Mouse (Mus musculus) ES-E14 (cell line): ENCODE data around the gene Hnrnpa3. TPM values are rescaled to one million over a fixed set of nuclear protein-coding genes. Genes with fewer than 3 reads are reported as not detected.
"Not testable (repeated sequence)": the region's sequence is repeated elsewhere in the genome, so short reads cannot be mapped to it uniquely, and the experiment has no call there.

Source experiments
- DNase-seq: peaks from one replicate; pipeline ENCODE4 v3.0.0-alpha.2; 2013; ENCODE audit warnings: low read depth, low spot score
- H3K27ac ChIP-seq: 2 replicates; pipeline ENCODE4 v1.5.1; 2012; ENCODE audit warnings: low read depth, mild to moderate bottlenecking, low read length, moderate library complexity, mixed read lengths; ENCODE audit not compliant: poor library complexity, insufficient read depth, severe bottlenecking
- H3K36me3 ChIP-seq: 2 replicates; pipeline ENCODE4 v1.6.1; 2012; ENCODE audit warnings: mild to moderate bottlenecking, low read length, moderate library complexity, mixed read lengths; ENCODE audit not compliant: control insufficient read depth, poor library complexity, insufficient read depth, severe bottlenecking
- H3K4me1 ChIP-seq, 2 experiments: fragments of 150-350 bp in 1 of 2; sonication (generic) in 1 of 2; 2 replicates each; pipeline ENCODE4 v1.6.1; 2012; ENCODE audit warnings: low read length in 2 of 2, mild to moderate bottlenecking in 1 of 2, mixed read lengths in 1 of 2; ENCODE audit not compliant: control insufficient read depth in 2 of 2, insufficient read depth in 2 of 2, poor library complexity in 1 of 2
- H3K4me3 ChIP-seq, 2 experiments: fragments of 150-350 bp in 1 of 2; sonication (generic) in 1 of 2; 2 replicates each; pipeline ENCODE4 v1.5.1; 2012; ENCODE audit warnings: low read length in 2 of 2, low read depth in 1 of 2, mild to moderate bottlenecking in 1 of 2, mixed read lengths in 1 of 2; ENCODE audit not compliant: insufficient read depth in 1 of 2, poor library complexity in 1 of 2, severe bottlenecking in 1 of 2
- H3K9ac ChIP-seq: 2 replicates; pipeline ENCODE4 v1.6.1; 2012; ENCODE audit warnings: low read depth, mild to moderate bottlenecking, low read length, mixed read lengths; ENCODE audit not compliant: poor library complexity, insufficient read depth, severe bottlenecking
- H3K9me3 ChIP-seq: fragments of 150-350 bp; sonication (generic); 2 replicates; pipeline ENCODE4 v1.6.1; 2012; ENCODE audit warnings: low read depth, mild to moderate bottlenecking, low read length; ENCODE audit not compliant: control insufficient read depth, insufficient read depth
- CHD2 ChIP-seq: IDR thresholded peaks from 2 replicates; pipeline ENCODE4 v1.6.1; 2014; ENCODE audit warnings: mild to moderate bottlenecking, low read depth, low read length, inconsistent platforms
- HCFC1 ChIP-seq: IDR thresholded peaks from 2 replicates; pipeline ENCODE4 v1.6.1; 2012; ENCODE audit warnings: low read length, inconsistent platforms, borderline replicate concordance; ENCODE audit not compliant: insufficient read depth
- MAFK ChIP-seq: IDR thresholded peaks from 2 replicates; pipeline ENCODE4 v1.6.1; 2014; ENCODE audit warnings: mild to moderate bottlenecking, low read depth, low read length, inconsistent platforms; ENCODE audit not compliant: insufficient read depth
- ZC3H11A ChIP-seq: IDR thresholded peaks from 2 replicates; pipeline ENCODE4 v1.6.1; 2012; ENCODE audit warnings: low read depth, mild to moderate bottlenecking, inconsistent platforms, low read length, borderline replicate concordance
- ZNF384 ChIP-seq: IDR thresholded peaks from 2 replicates; pipeline ENCODE4 v1.6.1; 2012; ENCODE audit warnings: low read depth, low read length, inconsistent platforms
- in situ Hi-C, 2 experiments: fragments of 600-800 bp; cut with MboI; formaldehyde crosslinking; loops; one replicate each; pipeline ENCODE4 v1.15.1; 2025; ENCODE audit warnings: low sequenced_read_pairs in 2 of 2, inconsistent platforms in 1 of 2; ENCODE audit not compliant: unreplicated experiment in 2 of 2
- total RNA-seq: library from RNA; depleted of rRNA; stranded (reverse); fragments of 300-350 nt; gene quantifications from 2 replicates; pipeline ENCODE4 v1.2.3, GENCODE M21; 2012

The Hnrnpa3 gene
- total RNA-seq, 1 experiment: 166 TPM

- Histone ChIP-seq H3K4me3 (no peak overlapping the region), H3K27ac (peak overlapping the region; percentile 40; the same call in 1 of the 2 replicates), H3K9ac (peak overlapping the region; percentile 26; the same call in 1 of the 2 replicates), H3K4me1 (peaks cover 6 to 7% of the 10 kb centered on the region in 2 experiments), H3K9me3 (no peaks in the 10 kb centered on the region), H3K36me3 (no peaks in the 10 kb centered on the region)
- no peak for DNase-seq
- TF ChIP-seq CHD2 (no peak), HCFC1 (no peak), MAFK (no peak), ZC3H11A (no peak), ZNF384 (no peak)
- in situ Hi-C loops: no loop called here
These were observed 22.6 kb upstream of the Hnrnpa3 start for GRCm38 (mm10) chr2:75636261-75637054.

GRCm38 (mm10) chr2:75637055-75637304 is 22.1 kb upstream of the Hnrnpa3 start:
- H3K4me1 ChIP-seq, H3K9ac ChIP-seq, H3K4me3 ChIP-seq, in situ Hi-C loops, H3K9me3 ChIP-seq, DNase-seq, H3K36me3 ChIP-seq: not testable (repeated sequence)
- H3K27ac ChIP-seq: 0 out of 2 replicates have a peak overlapping the region, but pooled peaks have one; percentile 40

GRCm38 (mm10) chr2:75637361-75637760 is 21.7 kb upstream of the Hnrnpa3 start:
- in situ Hi-C loops: no loop called here
- H3K36me3 ChIP-seq: no peaks in the 10 kb centered on the region
- TF ChIP-seq CHD2 (no peak), HCFC1 (no peak), MAFK (no peak), ZC3H11A (no peak), ZNF384 (no peak)
- H3K4me3 ChIP-seq: no peak overlapping the region
- H3K9ac ChIP-seq: no peak overlapping the region
- no peaks in the 10 kb centered on the region for H3K9me3 ChIP-seq
- peaks cover 6% of the 10 kb centered on the region in 2 experiments for H3K4me1 ChIP-seq
- no peak overlapping the region for H3K27ac ChIP-seq
- no peak for DNase-seq

GRCm38 (mm10) chr2:75637822-75638221 is 21.2 kb upstream of the Hnrnpa3 start:
- H3K4me3 ChIP-seq, H3K36me3 ChIP-seq, DNase-seq, in situ Hi-C loops, H3K27ac ChIP-seq, H3K9me3 ChIP-seq, H3K9ac ChIP-seq, H3K4me1 ChIP-seq: not testable (repeated sequence)

GRCm38 (mm10) chr2:75639535-75639934 is 19.5 kb upstream of the Hnrnpa3 start:
- DNase-seq, H3K4me1 ChIP-seq, H3K4me3 ChIP-seq, H3K9me3 ChIP-seq, in situ Hi-C loops, H3K9ac ChIP-seq, H3K36me3 ChIP-seq, H3K27ac ChIP-seq: not testable (repeated sequence)

GRCm38 (mm10) chr2:75642312-75642711 is 16.7 kb upstream of the Hnrnpa3 start:
- in situ Hi-C loops: not testable (repeated sequence)

More at GRCm38 (mm10) chr2:75642312-75642711, 16.7 kb upstream of the Hnrnpa3 start:
- H3K9me3 ChIP-seq, H3K9ac ChIP-seq, H3K4me1 ChIP-seq, H3K36me3 ChIP-seq, H3K27ac ChIP-seq, H3K4me3 ChIP-seq, DNase-seq: not testable (repeated sequence)
